Mouse (Mus musculus): ENCODE results near the gene Iqcd.

Iqcd gene

DNA sequence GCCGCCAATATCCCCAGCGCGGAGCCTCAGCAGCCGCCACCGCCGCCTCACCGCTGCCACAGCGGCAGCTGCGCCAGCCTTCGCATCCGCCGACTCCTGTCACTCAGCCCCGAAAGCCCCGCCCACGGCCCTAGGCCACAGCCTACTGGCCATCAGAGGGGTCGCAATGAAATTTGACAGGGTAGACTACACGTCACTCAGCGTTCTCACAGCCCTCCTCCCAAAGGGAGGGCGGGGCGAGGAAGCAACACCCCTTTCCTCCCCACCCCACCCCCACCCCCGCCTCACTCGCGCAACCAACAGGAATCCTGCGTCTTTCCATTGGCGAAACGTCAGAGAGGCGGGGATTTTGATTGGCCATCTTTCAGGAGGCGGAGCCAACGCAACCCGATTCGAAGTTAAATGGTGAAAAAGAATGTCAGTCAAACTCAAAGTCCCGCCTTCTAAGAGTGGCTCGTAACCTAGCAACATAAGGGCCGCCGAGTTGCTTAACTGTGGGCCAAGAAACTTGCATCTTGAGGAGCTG is at the start of gene Iqcd, which contains the start of gene Tpcn1:
Gene Iqcd (plus strand): TSS at position 448 of the 526 bp plus-strand sequence.
Gene Tpcn1 (minus strand): TSS at position 105 of the 526 bp plus-strand sequence.
- peak; percentile 99 for DNase-seq

DNA sequence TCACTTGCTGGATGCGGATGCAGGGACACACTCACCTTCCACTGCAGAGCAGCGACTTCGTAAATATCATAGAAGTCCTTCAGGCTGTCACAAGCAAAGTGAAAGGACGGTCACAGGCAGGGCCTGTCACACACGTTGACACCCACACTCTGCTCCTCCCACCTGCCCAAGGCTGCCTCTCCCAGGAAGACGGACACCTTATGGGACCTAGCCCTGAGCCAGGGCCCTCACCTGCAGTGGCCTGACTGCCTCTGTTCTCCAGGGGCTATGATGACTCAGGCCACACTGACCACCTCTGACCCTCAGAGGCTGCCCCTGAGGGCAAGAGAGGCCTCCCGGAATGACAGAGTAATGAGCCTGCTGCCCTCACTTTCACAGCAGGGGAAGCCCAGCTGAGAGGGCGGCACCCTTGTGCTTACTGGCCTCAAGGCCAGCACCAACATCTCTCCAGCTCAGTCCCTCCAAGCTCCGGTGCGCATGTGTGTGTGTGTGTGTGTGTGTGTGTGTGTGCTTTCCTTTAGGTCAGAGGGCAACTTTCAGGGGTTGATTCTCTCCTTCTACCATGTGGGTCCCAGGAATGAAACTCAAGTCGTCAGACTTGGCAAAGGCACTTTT is 40.5 kb upstream of the Iqcd start:
- no peak for DNase-seq

DNA sequence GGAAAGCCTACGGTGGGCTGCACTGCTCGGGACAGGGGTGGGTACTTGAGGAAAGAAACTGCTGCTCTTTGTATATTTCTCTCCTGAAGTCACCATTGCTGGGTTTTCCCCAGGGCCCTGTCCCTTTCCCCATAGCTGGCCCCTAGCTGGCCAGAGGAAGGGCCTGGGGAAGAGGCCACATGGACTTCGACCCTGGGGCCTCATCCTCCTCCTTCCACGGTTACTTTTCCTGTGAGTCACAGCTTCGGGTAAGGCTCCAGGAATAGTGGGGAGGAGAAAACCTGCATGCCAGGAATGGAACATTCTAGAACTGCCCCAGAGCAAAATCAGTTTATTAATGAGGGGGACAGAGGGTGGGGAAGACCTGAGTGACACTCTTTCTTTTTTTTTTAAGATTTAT is 38.7 kb upstream of the Iqcd start:
- peak; percentile 50 for DNase-seq

DNA sequence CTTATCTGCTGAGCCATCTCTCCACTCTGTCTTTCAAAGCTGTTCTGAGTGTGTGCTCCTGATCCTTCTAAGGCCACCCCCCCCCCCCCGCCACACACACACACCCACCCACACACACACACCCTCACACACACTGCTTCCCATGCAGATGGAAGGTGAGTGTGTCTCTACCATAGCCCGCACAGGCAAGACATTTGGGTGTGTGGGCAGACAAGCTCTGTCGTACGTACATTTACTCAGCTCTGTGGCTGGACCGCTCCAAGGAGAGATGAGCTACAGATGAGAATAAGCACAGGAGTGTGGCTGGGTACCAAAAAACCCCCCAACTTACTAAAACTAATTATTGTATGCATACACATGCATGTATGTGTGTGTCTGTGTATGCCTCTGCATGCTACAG is 38.1 kb upstream of the Iqcd start:
- no peak for DNase-seq

DNA sequence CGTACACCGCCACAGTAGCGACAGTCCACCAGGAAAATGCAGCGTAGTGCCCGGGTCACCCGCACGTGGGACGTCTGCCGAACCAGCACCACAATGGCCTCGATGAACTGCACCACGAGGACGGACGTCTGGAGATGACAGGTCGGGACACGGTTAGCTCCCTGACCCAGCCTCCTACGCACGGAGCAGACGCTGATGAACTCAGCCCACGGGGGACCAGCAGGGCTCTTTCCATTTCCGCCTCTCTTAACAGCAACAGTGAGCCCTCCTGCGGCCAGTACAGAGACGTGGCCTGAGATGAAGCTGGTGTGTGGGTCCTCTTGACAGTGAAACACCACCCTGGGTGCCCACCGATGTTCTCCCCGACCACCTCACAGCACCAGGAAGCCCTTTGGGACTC is 32.9 kb upstream of the Iqcd start:
- DNase-seq = peak; percentile 5

DNA sequence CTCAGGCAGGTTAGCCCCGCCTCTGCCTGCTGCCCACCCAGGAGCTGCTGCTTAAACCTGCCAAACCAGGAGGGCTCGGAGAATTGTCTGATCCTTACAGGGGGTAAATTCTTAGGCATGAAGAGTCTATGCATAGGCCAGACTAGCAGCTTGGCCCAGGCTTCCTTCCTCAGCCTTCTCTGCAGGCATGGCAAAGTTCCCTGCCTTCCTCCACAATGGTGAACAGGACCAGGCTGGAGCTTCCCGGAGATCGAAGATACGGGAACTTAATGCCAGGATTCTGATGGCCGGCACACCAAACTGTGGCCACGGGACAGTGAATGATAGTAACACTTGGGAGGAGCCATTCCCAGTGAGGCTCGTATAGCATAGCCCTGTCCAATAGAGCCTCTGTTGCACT is 30.8 kb upstream of the Iqcd start:
- no peak for DNase-seq

DNA sequence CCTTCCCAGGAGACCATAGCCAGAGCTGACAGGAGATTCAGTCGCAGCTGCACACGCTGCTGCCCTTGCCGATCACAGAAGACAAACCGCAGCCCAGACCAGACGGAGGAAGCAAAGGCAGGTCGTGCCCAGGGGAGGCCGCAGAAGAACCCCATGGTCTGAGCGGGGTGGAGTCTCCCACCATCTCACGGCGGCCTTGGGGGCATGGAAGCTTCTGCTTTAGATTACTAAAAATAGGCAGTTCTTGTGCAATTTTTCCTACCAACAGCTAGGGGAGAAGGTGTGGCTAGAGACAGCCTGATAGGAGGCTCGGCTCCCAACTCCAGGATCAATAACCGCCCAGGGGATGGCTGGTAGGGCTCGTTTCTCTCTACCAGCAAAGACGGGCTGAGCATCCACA is 30.1 kb upstream of the Iqcd start:
- DNase-seq = peak; percentile 5

DNA sequence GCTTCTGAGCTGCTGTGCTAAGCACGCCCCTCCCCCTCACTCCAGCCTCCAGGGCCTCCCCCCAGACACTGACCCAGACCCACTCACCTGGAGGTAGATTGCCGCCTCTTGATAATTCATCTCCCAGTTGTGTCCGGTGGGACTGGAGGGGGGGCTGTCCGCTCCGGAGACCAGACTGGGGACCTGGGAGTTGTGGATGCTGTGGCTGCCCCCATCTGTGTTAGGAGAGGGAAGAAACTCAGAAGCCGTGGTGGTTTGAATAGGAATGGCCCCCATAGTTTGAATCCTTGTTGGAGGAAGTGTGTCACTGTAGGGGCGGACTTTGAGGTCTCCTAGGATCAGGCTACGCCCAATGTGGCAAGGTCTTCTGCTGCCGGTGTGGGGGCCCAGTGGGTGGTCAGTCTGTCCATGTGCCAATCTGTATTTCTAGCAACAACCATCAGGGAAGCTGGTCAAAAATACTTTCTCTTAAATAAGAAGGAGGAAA is 28.6 kb upstream of the Iqcd start:
- DNase-seq = no peak

DNA sequence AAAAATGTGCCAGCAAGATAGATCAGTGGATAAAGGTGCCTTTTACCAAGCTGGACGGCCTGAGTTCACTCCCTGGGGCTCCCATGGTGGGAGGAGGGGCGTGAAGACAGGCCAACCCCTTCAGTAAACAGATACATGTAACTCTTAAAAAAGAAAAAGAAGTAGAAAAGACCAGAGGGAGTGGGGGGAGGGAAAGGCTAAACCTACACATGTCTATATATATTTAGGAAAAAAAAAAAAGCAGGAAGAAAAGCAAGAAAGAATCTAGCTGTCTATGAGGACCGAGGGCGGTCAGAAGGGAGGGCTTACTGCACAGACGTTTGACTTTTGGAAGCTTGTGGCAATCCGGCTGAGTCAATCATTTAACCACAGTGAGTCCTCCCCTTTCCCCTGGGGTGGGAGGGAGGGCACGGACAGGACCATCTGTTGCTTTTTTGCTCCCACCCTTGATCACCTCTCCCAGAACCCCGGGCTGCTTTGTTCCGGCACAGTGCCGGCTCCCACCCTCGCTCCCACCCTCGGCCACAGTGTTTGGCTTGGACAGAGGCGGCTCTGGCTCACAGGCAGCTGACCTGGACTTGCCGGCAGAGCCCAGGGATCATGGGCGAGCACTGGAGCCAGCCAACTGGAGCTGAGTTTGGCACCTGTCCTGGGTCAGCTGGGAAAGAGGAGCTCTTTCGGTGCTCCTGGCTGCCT is 28.1 kb upstream of the Iqcd start:
- peak; percentile 87 for DNase-seq

DNA sequence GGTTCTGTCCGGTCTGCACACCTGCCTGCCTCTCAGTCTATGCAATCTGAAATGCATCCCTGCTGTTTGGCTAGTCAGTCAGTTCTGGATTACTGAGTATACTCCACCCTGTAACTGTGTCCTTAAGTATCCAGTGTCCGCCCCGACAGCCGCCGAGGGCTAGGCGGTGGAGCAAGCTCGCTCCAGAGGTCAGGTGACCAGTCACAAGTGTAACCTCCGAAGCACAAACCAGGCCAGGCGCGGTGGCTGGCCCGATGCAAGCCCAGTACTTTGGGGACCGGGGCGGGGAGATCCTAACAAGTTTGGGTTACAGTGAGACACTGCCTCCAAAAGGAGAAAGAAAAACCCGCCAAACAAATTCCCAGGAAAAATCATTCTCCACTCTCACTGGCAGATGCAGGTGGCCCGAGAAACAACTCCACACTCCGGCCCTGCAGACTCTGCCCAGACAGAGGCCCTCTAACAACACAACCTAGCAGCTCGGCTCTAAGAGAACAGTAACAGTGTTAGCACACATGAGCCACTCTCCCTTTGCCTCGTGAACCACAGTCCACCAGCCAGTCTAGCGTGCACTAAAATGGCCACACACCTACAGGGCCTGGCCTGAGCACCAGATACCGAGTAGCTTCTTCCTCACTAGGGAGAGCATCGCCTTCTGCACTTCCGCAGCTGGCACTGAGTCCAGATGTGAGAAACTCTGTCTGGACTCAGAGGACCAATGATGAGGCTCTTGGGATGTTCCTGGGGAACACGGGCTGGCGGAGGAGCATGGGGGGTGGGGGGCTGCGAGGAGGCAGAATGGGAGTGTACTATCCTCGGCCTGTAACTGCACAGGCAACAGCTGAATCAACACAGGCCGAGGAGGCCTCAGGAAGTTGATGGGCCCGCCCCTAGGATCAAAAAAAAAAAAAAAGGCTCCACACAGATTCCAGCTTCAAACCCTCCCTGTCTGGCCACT is 25.6 kb upstream of the Iqcd start:
- DNase-seq = peak; percentile 84

DNA sequence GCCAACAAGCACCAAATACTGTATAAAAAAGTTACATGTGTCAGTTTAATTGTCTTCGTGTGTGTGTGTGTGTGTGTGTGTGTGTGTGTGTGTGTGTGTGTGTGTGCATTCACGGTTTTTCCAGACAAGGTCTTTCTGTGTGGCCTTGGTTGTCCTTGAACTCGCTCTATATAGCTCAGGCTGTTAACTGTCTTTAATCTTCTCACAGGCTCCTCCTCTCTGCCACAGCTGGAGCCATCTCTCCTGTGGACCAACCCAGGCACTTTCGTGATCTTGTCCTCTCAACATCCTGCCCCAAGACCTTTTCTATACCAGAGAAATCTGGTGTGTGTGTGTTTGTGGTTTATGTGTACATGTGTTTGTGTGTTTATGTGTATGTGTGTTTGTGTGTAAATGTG is 24.9 kb upstream of the Iqcd start:
- DNase-seq = no peak

DNA sequence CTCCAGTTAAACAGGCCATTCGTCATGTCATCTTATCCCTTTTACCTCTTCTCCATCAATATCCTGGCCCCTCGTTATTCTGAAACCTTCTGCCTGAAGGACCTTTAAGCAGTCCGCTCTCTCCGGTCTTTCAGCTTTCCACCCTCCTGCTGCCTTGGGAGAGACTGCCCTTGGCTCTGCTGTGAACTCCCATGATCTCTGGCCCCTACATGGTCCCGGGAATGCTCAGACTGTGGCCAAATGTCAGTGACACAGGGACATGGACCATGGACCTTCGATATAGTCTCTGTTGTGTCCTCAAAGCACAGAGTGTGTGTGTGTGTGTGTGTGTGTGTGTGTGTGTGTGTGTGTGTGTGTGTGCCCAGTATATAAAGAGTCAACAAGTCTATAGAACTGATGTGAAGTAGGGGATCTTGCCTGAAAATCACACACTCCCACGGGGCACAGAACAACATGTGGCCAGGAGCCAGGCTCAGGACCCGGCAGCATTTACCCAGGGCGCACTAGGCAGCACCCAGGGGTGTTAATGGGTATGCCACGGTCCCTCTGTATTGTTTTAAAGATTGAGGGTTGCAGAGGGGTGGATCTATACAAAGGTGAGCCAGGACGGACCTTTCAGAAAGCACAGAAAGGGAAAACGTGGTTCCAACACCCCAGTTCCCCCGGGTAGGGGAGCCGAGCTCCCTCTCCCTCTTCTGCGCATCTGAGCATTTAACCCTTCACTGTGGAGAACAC is 23.5 kb upstream of the Iqcd start:
- peak; percentile 39 for DNase-seq

DNA sequence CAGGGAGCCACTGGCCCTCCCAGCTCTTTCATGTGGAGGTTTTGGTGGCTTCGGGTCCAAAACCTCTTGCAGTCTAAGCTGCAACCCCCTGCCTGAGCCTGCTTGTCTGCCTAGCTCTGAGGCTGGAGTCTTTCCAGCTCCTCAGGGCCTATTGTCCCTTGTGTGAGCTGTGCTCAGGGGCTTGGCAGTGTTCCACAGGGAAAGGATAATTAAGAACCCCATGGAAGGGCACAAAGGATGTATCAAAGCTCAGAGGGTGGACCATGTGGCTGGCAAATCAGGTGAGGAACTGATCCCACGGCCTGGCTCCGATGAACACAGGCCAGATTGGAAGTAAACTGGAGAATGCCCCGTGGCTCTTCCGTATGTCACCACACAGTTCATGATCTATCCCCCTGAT is 22.7 kb upstream of the Iqcd start:
- DNase-seq = peak; percentile 70

DNA sequence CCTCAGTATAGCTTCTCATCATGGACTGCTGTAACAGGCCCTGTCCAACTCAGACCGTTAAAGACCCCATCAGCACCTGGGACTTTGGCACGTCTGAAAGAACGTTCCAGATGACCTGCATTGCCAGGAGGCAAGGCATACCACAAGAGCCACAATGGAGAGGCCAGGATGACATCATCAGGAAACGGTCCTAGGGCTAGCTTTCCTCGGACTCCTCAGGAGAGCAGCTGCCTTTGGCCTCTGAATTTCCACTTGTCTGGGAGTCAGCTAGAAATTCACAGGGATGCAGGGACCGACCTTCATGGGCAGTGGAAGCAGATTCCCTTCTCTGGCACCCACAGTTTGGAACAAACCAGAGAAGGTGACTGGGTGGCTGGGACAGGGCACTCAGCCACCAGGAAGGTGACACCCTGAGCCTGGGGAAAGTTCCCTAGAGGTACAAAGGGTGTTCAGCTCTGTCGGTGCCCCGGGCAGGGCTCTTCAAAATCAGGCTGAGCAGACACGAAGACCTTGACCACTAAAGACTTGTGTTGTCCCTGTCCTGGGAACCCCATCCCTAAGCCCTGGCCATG is 22.0 kb upstream of the Iqcd start:
- peak; percentile 64 for DNase-seq

DNA sequence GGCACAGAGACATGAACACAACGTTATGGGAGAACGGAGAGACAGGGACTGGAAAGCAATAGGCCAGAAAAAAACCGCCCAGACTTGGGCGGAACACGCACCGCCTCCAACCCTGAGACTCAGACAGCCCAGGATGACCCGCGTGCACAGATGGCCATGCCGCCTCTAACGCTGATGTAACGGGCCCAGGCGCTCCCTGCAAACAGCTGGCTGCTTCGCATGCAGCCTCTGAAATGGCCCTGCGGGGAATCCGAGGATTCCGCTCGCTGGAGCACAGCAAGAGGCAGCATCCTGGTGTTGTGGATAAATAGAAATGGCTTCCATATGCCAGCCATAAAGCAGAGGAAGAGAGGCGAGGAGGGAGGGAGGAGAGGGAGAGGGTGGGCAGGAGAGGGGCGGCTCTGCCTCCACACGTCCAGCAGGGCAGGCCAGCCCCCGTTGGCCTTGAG is 21.5 kb upstream of the Iqcd start:
- DNase-seq = peak; percentile 58

DNA sequence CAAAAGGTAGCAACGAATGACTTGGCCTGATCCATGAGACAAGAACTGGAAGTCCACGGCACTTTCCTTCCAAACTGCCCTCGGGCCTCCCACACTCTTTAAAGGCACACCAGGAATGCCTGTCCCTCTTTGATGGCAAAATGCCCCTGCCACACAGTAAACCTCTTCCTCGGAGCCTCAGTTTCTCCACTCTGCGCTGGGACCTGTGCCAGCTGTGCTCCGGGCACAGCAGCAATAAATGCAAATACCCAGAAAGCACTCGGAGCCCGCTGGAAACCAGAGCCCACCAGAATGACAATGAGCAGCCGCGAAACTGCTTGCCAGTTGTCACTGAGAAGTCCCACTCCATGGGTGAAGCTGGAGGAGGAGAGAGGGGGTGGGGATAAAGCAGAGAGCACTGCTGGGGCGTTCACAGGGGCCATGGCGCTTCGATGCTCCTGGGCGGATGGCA is 21.0 kb upstream of the Iqcd start:
- no peak for DNase-seq

DNA sequence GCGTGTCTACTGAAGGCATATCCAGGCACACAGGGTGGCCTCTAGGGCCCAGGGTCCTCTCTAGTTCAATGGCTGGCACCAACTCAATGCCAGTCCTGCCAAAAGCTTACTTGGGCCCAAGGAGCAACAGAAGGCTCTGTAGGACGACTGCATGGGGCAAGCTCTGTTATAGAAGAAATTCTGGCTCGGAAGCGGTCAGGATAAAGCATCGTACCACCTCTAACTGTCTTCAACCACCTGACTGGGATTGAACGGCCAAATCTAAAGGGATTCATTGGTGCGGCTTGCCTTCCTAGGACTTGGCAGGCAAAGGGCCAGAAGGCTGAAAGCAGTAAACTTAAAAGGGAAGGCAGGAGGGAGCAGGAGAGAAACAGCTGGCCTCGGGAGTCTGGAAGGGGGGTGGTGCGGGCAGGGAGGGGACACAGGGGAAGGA is 20.5 kb upstream of the Iqcd start:
- peak; percentile 43 for DNase-seq

DNA sequence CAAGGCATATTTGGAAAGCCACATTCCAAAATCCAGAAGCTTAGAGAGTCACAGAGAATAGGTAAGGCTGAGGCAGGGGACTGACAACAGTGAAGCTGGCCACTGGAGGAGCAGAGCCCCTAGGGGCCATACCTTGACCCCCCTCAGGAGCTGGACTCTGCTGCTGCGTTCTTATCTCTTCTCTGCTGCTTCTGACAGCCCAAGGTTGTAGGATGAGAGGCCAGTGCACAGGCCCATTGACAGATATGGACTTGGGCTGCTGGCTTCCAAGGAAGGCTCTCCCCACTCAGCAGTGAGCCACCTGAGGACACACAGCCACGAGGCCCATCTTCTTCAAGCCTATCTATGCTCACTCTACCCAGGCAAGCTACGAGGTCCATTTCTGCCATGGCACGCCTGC is 19.9 kb upstream of the Iqcd start:
- no peak for DNase-seq

DNA sequence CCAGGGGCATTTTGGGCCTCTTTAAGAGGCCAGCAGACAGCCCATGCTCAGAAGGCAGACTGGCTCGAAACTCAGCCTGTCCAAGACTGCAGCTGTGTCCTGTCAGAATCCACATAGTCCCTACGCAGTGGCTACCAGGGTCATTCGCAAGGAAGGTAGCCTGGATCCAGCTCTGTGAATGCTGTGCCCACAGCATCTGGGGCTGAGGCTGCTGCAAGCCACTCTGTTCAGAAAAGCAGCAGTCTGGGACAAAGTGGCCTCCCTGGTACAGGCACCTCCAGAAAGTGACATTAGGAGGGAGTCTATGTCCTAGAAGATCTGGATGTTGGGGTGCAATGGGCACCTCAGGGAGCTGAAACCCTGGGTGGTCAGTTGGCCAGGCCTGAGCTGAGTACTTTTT is 19.0 kb upstream of the Iqcd start:
- no peak for DNase-seq

DNA sequence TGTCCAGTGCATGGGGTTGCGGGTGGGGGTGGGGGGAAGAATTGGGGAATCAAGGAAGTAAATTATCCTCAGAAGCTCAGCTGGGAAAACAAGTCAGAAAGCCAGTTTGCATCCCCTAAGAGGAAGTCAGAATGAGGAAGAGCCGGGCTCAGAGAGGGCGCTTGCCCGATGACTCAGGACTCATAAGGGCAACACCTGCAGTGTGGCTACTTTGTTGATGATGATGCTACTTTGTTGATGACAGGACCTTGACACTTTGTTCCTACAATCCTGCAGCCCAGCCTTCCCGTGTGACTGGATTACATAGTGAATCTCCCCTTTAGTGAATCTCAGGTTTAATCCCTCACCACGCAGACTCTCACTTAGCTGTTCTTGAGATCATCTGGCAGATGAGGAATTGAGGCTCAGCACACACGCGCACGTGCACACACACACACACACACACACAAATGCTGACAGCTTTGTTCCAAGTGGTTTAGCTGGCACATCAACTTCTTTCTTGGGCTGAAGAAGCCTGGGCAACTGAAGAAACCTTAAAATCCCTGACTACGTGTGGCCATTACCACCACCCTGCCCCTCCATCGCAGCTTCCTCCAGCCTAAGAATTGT is 18.4 kb upstream of the Iqcd start:
- no peak for DNase-seq

DNA sequence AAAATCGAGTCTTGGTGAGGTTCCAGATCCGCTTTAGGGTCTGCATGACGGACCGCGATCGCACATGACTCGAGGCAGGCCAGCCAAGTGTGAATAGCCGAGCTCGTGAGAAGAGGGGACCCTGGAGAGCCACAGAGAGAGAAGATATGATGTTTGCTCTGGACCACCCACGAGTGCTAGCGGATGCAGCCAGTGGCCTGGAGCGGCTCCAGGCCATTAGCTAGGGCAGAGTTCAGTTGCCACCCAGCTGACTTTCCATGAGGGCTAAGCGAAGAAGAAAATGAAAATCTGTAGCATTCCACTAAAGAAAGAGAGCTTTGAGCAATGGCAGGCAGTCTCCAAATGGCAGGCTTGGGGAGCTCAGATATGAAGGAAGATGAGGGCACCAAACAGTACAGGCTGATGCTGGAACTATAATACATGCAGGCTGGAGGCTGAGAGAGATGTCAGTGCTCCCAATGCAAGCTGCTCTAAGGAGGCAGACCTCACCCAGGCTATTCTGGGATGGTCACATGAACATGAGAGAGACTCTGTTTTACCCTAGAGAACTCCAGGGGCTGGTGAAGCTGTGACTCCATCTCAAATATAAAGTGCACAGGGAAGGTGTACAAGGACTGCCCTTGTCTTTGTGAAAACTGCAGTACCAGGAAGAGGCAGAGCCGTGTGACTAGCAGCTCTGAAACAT is 17.6 kb upstream of the Iqcd start:
- DNase-seq = peak; percentile 62
